In the genomic region with DNA sequence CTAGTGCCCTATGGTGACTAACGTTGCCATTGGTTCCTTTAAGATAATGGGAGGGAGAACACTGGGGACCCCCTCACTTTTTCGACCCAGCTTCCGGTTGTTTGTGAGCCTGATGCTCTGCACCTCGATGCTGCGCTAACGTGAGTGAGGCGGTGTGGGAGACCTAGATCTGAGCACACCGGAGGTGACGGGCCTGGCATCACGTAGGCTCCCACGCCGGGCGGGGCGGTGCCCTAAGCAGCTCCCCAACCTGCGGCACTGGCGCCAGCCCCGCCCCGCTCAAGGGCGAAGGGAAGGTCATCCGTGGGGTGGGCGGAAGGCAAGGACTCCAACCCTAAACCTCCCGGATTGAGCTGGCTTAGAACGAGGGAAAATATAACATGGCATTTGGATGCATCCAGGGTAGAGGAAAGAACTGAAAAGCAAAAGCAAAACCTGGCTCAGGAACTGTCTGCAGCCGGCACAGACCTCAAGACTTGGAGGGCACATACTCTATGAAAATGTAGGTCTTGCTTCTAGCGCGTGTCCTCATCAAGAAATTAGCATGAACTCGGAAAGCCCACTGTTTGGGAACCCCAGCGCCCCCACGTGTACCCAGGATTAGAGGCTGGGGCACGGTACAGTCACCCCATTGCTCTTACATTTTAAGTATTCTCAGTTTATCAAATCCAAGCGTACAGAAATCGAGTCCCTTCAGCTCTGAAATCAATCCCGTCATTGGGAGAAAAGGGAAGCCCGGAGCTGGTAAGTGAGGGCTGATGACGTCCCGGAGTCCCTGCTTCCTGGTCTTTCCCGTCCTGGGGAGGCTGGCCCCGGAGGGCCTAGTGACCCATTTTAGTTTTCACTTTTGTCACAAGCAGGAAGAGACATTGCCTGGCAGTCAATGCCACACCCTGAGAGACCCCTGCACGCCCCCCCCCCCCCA, we compare ENCODE assay signal across 8 mouse cellular contexts. TPM values are rescaled to one million over a fixed set of nuclear protein-coding genes. Genes with fewer than 3 reads are reported as not detected.
DNase-seq lines count a peak whose midpoint lies in the region; ATAC-seq and TF ChIP-seq lines count a peak whose summit lies in the region.

No protein-coding gene starts in this region.

- no peaks in the 10 kb centered on the region for H3K9me3 ChIP-seq in forebrain, embryonic 11.5 days (ENCODE audit: control insufficient read depth, low read length)
- H3K9me3 ChIP-seq in hindbrain, embryonic 12.5 days (replicated peaks), result no peaks in the 10 kb centered on the region

- no peak for TF ChIP-seq CTCF in brain, embryonic 14.5 days (IDR thresholded peaks at IDR 0.05; ENCODE audit: borderline replicate concordance, extremely low read depth, insufficient read depth, insufficient read length)

- H3K4me1 ChIP-seq in forebrain, embryonic 11.5 days (replicated peaks; ENCODE audit: control insufficient read depth, insufficient read depth, low read length), result no peaks in the 10 kb centered on the region
- peaks cover 12% of the 10 kb centered on the region for H3K4me1 ChIP-seq in hindbrain, embryonic 12.5 days

- H3K36me3 ChIP-seq in forebrain, embryonic 11.5 days (ENCODE audit: control insufficient read depth, insufficient read depth, low read length), result no peaks in the 10 kb centered on the region
- no peaks in the 10 kb centered on the region for H3K36me3 ChIP-seq in hindbrain, embryonic 12.5 days

- H3K4me3 ChIP-seq in forebrain, embryonic 11.5 days (ENCODE audit: low read depth, low read length), result peak overlapping the region; percentile 46
- peak overlapping the region; percentile 61 for H3K4me3 ChIP-seq in hindbrain, embryonic 12.5 days

- DNase-seq in MN1 (ENCODE audit: low spot score), result peak; percentile 73
- peak; percentile 67 for DNase-seq in brain, embryonic 14.5 days (ENCODE audit: low read depth)
- peak; percentile 63 for DNase-seq in forebrain, embryonic 11.5 days (ENCODE audit: low spot score)
- DNase-seq in layer of hippocampus, postnatal 25 days (ENCODE audit: extremely low spot score in 1 of 2, low spot score in 1 of 2), result peak; percentile 46 to 57
- peak; percentile 64 for DNase-seq in lung, postnatal 25 days (ENCODE audit: low spot score)
- DNase-seq in retina, postnatal 1 day, result peak; percentile 68
- peak; percentile 32 for DNase-seq in urinary bladder, postnatal 25 days (ENCODE audit: low spot score)

- peak; percentile 31 for ATAC-seq in forebrain, embryonic 11.5 days (replicated peaks; ENCODE audit: low FRiP score)
- peak; percentile 38 for ATAC-seq in hindbrain, embryonic 12.5 days (ENCODE audit: low FRiP score)

- H3K27ac ChIP-seq in forebrain, embryonic 11.5 days (ENCODE audit: low read depth, low read length), result no peak overlapping the region
- H3K27ac ChIP-seq in hindbrain, embryonic 12.5 days, result peak overlapping the region; percentile 52; the same call in 1 of the 2 replicates

- no peaks in the 10 kb centered on the region for H3K27me3 ChIP-seq in forebrain, embryonic 11.5 days (ENCODE audit: control insufficient read depth, insufficient read depth, low read length)
- no peaks in the 10 kb centered on the region for H3K27me3 ChIP-seq in hindbrain, embryonic 12.5 days

- H3K4me2 ChIP-seq in forebrain, embryonic 11.5 days (ENCODE audit: low read depth, low read length, severe bottlenecking), result peak overlapping the region; percentile 98
- peak overlapping the region; percentile 100 for H3K4me2 ChIP-seq in hindbrain, embryonic 12.5 days (replicated peaks)

- peak overlapping the region; percentile 28; the same call in 1 of the 2 replicates for H3K9ac ChIP-seq in forebrain, embryonic 11.5 days (ENCODE audit: low read length)
- H3K9ac ChIP-seq in hindbrain, embryonic 12.5 days, result peak overlapping the region; percentile 72

- under 1% methylated on average over 39 of the region's 39 CpGs for WGBS in forebrain, embryonic 11.5 days
- WGBS in hindbrain, embryonic 12.5 days, result under 1% methylated on average over 39 of the region's 39 CpGs

- no peak for TF ChIP-seq POLR2A in brain, embryonic 14.5 days (IDR thresholded peaks at IDR 0.05; ENCODE audit: borderline replicate concordance, extremely low read depth, insufficient read depth, insufficient read length, poor library complexity, severe bottlenecking)

RNA-seq across cellular contexts. Expression of a gene that starts 1.2 kb away (rescaled TPM):
- polyA plus RNA-seq in brain, embryonic 14.5 days (2012; rRNA removed), result 252 and 258 TPM in 2 replicates
- polyA plus RNA-seq in forebrain, embryonic 11.5 days (2014; fragmentation: Nextera tagmentation; extraction: Ambion mirVana), result 16.7 and 17.3 TPM in 2 replicates
- 84.9 and 91.5 TPM in 2 replicates for polyA plus RNA-seq in hindbrain, embryonic 12.5 days (2016; fragmentation: Nextera tagmentation; extraction: Ambion mirVana)
- total RNA-seq in layer of hippocampus, postnatal 25 days (2021), result 100 to 1,000 TPM; 201 to 202 TPM
